Mouse (Mus musculus) gastrocnemius, postnatal 36 days (tissue): Measurements from ENCODE around the gene Dgka. TPM values are rescaled to one million over a fixed set of nuclear protein-coding genes. Genes with fewer than 3 reads are reported as not detected.

Source experiments
- DNase-seq, 2 experiments: peaks; one replicate each; pipeline ENCODE4 v3.0.0; 2022
- intact Hi-C: fragments of 180-260 bp; cut with DNase I; formaldehyde crosslinking; loops from one replicate; pipeline ENCODE4 v1.15.1; 2025
- long read RNA-seq, 2 experiments: library from polyadenylated mRNA; stranded (forward); transcript quantifications; one replicate each; pipeline ENCODE4 v2.0.0; 2021
- total RNA-seq, 2 experiments: library from RNA; stranded (reverse); gene quantifications; 2 replicates each; pipeline ENCODE4 v1.2.3; 2021

Dgka gene
- total RNA-seq, result 1 to 10 TPM; 7.7 to 9.8 TPM
- long read RNA-seq, experiment 1, transcript Dgka-201 (24 exons, 2,834 nt), result major isoform, 7 of 13 reads
- long read RNA-seq, experiment 1, partial matches to known transcripts, result 3 of 13 reads
- long read RNA-seq, experiment 1, other reads (novel, unspliced or antisense), result 3 of 13 reads
- long read RNA-seq, experiment 2, partial matches to known transcripts, result 1 of 6 reads
- long read RNA-seq, experiment 2, other reads (novel, unspliced or antisense), result 2 of 6 reads

DNA sequence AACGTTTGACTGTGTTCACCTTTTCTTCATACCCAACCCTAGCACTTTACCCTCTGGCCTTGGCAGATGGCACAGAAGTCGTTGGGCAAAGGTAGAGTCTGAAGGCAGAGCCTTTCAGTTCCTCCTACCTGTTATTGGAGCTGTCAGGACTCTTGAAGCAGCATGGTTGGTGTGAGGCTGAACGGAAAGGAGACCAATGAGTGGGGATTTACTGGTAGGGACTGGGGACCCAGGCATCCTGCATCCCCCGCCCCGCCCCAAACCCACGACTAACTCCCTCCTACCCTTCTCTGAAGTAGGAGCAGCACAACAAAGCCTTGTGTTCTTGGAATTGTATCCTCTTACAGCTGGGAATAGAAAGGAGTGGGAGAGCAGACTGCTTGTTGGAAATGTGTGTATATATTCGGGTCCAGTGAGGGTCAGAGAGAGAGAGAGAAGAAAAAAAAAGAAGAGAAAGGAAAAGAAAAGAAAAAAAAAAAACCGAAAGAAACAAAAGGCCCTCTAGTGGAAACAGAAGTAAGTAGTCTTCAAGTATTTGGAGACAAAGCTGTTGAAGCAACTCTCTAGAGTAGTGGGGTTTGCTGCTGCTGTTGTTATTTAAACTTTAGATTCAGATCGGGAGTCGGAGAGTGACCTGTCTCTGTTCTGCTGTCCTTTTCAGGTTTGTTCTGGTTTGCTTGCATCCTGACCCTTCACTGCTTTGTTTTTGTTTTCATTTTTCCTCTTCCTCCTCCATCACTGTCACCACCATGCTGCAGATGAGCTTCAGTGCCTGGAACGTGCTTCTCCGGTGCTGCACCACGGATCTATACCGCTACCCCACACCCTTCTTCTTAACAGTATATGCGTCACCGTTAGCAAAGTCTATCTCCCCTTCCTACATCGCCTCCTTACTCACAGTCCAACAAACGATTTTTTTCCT lies at the start of gene Dgka:
TSS of gene Dgka (minus strand) at position 176 of the 922 bp plus-strand sequence.
- intact Hi-C loops, result loop anchor here (5.0 kb wide), 1 partner anchor 43 kb away; the partner anchor contains the start of gene Pmel
- no peak for DNase-seq

DNA sequence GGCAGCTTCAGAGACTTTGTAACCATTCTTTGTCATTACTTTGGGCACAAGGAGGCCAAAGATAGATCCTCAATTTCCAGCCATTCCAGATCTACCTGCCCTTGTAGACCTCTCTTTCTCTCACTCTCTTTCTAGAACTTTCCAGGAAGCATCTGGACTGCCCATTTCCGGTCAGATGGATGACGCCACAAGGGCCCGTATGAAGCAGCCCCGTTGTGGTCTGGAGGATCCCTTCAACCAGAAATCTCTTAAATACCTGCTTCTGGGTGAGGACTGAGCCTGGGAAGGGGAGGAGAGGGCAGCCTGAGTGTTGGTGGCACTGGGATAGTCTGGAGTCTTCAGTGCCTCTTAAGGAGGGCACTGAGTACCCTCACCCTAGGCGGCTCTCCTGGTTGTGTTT lies 49.7 kb upstream of the Dgka start:
- DNase-seq, result no peak
- intact Hi-C loops, result no loop called here

DNA sequence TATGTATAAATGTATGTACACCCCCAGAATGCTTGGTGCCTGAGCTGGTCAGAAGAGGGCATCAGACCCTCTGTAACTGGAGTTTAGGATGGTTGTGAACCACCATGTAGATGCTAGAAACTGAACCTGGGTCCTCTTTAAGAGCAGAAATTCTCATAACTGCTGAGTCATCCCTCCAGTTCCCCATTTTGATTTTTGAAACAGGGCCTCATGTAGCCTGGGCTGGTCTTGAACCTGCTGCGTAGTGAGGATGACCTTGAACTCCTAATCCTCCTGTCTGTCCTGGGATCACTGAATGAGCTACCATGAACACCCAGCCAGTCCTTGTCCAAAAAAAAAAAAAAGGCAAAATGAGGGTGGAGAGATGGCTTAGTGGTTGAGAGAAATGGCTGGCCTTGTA lies 48.6 kb upstream of the Dgka start:
- intact Hi-C loops, result no loop called here
- no peak for DNase-seq

DNA sequence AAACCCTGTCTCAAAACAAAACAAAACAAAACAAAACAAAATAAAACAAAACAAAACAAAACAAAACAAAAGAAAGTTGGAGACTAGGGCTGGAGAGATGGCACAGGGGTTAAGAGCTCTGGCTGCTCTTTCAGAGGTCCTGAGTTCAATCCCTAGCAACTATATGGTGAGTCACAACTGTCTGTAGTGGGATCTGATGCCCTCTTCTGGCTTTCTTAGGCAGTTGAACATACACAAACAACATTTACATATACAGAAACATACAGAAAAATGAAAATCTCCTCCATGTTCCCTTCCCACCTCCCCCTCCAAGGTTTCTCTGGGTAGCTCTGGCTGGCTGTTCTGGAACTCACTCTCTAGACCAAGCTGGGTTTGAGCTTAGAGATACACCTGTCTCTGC lies 47.4 kb upstream of the Dgka start:
- DNase-seq, result no peak
- intact Hi-C loops, result no loop called here

DNA sequence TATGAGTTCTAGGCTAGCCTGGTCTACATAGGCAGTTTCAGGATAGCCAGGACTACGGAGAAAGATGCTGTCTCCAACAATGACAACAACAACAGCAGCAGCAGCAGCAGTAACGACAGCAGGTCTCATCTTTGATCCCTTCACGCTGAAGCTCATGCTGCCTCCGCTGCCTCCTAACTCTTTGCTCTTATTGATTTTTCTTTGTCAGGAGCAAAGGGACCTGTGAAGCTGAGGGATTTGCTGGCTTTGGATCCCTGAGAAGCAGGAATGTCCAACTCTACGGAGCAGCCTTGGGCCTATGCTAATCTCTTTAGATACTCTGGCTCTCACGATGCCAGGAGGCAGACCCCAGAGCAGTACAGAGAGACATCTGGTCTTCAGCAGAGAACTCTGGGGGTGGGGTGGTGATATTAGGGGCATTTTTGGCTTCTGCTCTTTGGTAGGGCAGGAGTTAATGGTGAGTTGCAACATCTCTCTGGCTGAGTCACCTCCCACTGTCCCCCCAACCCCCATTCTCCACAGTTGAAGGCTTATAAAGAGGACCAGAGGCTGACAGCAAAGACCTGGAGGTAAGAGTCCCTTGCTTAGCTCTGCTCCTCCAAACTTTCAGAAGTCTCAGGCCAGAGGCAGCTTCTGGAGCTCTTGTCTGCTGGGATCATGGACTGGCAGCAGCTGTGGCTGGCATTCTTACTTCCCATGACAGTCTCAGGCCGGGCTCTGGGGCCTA lies 45.9 kb upstream of the Dgka start, which contains the start of gene Mmp19:
TSS of gene Mmp19 (plus strand) at position 513 of the 727 bp plus-strand sequence.
- no peak for DNase-seq
- intact Hi-C loops, result no loop called here

DNA sequence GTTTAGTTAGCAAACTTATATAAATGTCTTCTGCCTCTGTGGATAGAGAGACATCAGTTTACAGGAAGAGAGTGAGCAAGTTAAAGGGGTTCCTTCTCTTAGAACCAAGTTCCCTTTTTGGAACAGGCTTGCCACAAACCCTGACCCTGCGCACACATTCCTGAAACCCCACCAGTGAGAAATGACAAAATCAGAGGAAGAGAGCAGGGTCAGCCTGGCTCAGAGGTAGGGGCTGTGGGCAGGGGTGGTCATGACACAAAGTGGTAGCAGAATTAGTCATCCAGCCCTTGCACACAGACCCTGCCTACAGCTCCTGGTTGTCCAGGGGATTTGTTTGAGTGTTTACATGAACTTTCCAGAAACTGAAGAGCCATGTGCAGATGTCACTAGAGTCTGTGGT lies 35.5 kb upstream of the Dgka start:
- intact Hi-C loops, result no loop called here
- DNase-seq, result no peak

DNA sequence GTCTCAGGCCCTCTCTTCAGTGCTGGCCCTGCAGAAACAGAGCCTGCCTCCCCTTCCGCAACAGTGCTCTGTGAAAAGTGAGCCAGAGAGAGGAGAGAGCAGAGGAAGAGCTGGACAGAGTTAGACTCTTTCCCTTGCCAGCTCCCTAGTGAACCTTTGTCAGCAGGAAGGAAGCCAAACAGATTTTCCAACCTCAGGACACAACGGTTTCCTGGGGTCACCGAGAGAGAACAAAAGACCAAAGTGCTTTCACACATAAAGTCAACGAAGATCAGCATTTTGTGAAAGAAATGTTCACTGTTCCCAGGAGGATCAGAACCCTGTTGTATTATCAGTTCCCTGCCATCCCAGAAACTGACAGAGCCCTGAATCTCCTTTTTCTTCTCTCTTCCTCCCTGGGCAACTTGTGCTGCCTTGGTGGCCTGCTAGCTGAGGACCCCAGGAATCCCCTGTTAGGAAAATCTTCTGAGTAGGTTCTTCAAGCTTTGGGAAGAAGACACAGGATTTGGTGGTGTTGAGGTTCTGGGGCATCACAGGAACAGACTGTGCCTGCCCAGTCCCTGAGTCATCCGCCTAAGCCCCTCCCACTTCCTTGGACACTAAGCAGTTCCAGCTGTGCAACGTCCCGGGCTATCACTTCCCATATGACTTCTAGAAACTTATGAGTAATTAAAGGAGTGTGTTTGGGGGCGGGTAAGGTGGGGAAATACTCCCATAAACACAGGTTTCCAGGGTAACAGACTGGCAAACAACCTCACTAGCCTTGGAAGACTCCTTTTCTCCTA lies 34.5 kb upstream of the Dgka start:
- intact Hi-C loops, result no loop called here
- DNase-seq, result peak; percentile 72 to 87

DNA sequence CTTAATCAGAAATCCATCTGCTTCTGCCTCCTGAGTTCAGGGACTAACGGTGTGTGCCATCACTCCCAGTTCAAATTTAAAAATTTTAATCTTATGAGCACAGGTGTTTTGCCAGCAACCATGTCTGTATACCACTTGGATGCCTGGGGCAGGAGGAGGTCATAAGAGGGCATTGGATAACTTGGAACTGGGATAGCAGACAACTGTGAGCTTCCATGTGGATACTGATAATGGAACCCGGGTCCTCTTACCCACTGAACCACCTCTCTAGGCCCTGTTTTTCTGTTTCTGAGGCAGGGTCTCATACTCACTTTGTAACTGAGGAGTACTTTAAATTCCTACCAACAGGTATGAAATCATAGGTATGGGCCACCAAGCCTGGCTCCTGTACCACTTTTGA lies 33.8 kb upstream of the Dgka start:
- intact Hi-C loops, result no loop called here
- no peak for DNase-seq

DNA sequence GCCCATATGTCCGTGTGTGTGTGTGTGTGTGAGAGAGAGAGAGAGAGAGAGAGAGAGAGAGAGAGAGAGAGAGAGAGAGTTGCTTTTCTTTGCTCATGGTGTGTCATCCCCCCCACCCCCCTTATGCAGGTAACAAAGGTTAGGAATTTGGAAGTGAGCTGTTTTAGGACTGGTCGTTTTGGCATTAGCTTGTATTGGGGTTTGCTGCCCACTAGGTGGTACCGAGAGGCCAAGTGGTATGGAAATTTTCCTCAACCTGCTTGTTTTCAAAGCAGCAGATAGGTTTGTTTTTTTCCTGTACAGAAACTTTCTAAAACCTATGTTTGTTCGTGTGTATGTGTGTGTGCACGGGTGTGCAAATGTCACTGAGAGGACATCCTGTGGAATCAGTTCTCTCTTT lies 29.0 kb upstream of the Dgka start:
- intact Hi-C loops, result no loop called here

DNA sequence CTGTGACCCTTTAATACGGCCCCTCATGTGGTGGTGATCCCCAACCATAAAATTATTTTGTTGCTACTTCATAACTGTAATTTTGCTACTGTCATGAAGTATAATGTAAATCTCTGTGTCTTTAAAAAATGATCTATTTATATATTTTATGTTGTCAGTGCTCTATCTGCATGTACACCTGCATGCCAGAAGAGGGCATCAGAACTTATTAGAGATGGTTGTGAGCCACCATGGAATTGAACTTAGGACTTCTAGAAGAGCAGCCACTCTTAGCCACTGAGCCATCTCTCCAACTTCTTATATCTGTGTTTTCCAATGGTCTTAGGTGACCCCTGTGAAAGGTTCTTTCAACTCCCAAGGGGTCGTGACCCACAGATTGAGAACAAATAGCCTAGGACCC lies 28.2 kb upstream of the Dgka start:
- intact Hi-C loops, result no loop called here

More for the DNA sequence above, 29.0 kb upstream of the Dgka start:
- no peak for DNase-seq

DNA sequence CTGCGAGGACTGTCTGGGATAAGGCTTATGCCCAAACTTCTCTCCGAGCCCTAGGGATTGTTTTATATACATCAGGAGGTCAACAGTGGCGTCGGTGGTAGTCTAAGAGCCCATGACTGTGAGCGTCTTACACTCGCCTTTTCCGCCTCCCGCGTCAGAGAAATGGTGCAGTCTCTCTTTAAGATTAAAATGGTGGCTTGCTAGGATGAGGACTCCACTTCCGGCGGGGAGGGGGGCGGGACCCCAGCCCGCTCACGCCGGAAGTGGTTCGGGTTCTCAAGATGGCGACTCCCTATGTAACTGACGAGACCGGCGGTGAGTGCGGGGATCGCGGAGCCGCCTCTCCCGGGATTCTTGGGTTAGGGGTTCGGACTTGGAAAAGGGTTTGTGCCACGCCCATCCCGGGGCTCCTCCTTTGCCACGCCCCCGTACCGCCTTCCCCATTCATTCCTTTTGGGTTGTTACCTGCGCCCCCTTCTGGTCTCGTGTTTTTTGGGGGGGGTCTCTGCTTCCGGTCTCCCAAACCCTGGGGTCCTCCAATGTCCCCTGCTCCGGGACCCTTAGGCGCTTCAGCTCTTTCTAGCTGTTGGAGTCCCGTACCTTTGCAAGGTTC lies 3.7 kb upstream of the Dgka start:
- intact Hi-C loops, result no loop called here
- peak; percentile 48 to 68 for DNase-seq

More for the DNA sequence above, 28.2 kb upstream of the Dgka start:
- DNase-seq, result no peak

DNA sequence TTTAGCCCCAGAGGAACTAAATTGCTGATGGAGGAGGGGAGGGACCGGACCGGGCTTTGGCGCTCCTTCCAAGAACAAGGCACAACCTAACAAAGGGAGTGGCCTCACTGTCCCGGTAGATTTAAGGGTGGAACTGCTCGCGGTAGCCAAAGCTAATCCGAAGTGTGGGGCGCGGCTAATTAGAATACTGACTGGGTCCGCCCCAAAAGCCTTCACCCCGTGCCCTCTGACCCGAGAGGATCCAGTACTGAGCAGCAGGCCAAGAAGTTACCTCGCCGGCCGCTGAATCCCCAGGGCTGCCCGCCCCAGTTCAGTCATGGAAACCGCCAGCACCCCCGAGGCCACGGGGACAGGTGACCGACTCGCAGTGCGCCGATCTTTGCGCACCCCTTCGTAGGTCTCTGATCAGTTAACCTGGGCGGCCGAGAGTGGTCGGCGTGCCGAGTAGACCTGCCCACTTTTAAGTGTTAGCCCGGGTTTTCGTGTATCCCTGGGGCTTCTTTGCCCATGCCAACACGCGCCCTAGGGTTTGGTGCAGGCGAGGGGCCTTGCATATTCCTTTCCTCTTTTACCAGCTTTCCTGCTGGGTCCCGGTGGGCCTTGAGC lies 3.1 kb upstream of the Dgka start, which contains the start of gene Pym1:
TSS of gene Pym1 (plus strand) at position 244 of the 606 bp plus-strand sequence.
- peak; percentile 68 to 72 for DNase-seq
- intact Hi-C loops, result no loop called here

DNA sequence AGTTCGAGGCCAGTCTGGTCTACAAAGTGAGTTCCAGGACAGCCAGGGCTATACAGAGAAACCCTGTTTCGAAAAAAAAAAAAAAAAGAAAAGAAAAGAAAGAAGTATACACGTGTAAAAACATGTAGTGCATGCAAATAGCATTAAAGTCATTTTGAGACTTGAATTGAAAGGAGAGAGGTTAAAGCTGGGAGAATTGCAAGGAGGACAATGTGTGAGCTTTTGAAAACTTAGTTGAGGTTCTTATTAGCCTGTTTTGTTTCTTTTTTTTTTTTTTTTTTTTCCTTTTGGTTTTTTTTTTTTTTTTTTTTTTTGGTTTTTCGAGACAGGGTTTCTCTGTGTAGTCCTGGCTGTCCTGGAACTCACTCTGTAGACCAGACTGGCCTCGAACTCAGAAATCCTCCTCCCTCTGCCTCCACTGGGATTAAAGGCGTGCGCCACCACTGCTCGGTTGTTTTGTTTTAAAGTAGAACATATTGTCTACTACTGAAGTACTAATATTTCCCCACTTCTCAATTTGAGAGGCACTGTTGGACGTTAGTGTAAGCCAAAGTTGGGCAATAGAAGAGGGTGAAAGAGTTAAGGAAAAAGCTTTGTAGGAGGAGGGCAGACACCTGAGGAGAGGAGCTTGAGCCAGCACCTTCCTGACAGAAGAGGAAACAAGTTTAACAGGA lies 2.5 kb upstream of the Dgka start:
- intact Hi-C loops, result no loop called here
- no peak for DNase-seq

DNA sequence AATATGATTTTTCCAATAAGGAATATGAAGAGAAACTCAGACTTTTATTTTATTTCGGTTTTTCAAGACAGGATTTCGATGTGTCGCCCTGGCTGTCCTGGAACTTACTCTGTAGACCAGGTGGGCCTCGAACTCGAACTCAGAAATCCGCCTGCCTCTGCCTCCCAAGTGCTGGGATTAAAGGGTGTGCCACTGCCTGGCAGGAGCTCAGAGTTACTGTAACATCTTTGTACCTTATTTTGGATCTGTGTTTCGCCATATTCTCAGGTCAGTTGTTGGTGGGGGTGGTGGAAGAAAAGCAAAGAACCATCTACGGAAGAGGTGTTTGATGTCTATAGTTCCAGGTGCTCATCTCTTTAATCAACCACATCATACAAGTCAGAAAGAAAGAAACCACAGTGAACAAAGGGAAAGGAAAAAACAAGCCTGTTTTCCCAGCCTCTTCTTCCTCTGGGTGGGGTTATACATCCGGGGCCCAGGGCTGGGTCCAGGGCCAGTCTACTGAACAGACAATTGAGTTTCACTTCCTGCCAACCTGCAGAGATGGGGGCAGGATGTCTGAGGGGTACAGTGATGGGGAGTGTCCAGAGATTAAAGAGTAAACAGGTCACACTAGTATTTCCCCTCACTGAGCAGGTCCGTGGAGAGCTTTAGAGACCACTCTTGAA lies 1.4 kb upstream of the Dgka start:
- no peak for DNase-seq
- intact Hi-C loops, result no loop called here

DNA sequence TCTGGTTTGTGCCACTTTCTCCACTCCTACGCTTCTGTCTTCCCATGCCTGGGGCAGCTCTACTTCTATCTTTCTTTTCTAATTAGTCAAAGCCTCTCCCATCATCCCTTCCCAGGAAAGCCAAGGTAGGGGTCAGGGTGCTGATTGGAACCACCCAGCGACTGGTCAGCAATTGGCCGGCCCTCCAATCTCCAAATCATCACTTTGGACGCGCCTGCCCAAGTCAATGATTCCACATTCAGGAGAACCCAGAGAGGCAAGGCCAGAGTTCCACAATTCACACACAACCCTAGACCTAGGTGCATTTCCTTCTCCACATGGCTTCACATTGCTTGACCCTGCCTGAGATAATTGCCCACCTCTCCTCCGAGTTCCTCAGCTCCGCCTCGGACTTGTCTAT lies 444 bp downstream of the Dgka start:
- no peak for DNase-seq
- intact Hi-C loops, result loop anchor here (5.0 kb wide), 1 partner anchor 42 kb away; the partner anchor contains the start of gene Pmel

DNA sequence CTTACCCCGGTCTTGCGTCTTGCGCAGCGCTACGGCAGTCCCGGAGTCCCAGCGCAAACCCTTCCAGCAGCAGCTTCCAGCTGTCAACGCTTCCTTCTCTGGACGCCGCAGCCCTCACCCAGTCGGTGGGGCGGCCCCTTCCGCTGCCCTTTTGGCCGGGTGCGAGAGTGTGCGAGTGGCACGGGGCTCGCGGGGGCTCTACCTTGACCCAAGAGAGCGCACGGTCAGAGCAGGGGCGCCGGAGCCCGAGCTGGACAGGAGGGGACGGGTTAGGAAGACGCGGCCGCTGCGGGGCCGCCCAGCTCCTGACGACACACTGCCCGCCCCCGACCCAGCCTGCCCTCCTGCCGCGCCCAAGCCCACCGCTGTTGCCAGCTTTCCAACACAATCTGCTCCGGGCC lies 864 bp downstream of the Dgka start:
- peak; percentile 57 to 68 for DNase-seq
- intact Hi-C loops, result loop anchor here (5.0 kb wide), 1 partner anchor 41 kb away; the partner anchor contains the start of gene Pmel

DNA sequence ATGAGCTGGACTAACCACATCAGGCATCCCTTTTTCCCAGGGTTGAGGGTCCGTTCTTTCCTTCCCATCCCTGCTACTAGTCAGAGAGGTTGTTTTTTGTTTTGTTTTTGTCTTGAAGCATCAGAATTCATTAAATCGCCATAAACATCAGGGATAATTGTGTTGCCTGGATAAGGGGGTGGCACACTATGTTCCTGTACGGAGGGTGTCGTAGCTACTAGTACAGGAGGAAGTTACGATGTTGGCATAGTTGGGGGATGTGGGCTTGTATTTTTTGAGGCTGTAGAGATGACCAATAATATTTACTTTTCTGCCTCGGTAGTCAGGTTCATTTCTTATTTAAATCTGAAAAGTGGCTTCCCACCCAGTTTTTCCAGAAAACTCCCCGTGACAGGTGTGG lies 1.4 kb downstream of the Dgka start:
- no peak for DNase-seq
- intact Hi-C loops, result loop anchor here (5.0 kb wide), 1 partner anchor 41 kb away; the partner anchor contains the start of gene Pmel

DNA sequence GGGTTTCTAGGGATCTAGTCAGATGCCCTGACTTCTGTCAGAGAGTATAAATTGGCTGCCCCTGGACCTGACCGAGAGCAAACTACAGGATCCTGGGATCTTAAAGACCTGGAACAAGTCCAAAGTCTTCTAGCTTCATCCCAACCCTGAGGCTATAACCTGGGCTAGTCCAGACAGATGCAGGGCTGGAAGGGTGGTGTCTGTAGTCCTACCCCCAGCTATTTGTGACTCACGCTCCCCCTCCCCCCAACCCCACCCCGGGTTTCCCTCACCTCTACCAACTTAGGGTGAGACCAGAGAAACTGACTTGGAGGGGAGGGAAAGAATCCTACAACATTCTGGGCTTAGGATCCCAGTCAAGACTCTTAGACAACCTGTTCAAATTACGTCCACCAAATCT lies 2.0 kb downstream of the Dgka start:
- intact Hi-C loops, result loop anchor here (5.0 kb wide), 1 partner anchor 40 kb away; the partner anchor contains the start of gene Pmel
- no peak for DNase-seq
